Mouse (Mus musculus) embryonic fibroblast, embryonic 13.5 days (primary cell): ENCODE measurements around the gene Abcc4.

Experiments used
- CTCF ChIP-seq: IDR thresholded peaks from 2 replicates; pipeline ENCODE4 v1.5.1; 2011; ENCODE audit warnings: mild to moderate bottlenecking, control low read depth, low read length, moderate library complexity, borderline replicate concordance; ENCODE audit not compliant: insufficient read depth
- POLR2A ChIP-seq: IDR thresholded peaks from 2 replicates; pipeline ENCODE4 v1.6.1; 2011; ENCODE audit warnings: low read depth, mild to moderate bottlenecking, control low read depth, low read length, moderate library complexity

DNA sequence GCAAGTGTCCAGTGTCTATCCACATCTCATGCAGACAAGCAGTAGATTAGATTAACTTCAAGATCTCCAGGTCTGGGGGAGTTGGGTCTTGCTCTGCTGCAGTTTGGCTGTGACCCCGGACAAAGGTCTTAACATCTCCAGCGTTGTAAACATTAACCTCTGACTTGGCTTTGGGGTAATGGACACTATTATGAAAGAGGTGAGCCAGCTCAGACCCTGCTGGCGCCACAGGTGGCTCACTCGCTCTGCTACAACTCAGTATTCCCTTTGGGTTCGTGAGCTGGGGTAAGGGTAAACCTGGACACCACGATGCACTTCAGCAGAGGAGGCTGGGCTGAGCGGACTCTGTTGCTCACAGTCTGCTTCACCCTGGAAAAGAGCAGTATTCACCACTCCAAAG, 11.7 kb downstream of the Abcc4 start:
- no peak for TF ChIP-seq CTCF
- TF ChIP-seq POLR2A = no peak
